Mouse (Mus musculus) induced T-regulatory cell, adult 2 months (primary cell): ENCODE results near the gene Ttc23l.
A peak's percentile ranks its signal among the peaks of the same experiment; 100 is the strongest.
"Not testable (repeated sequence)": the region's sequence is repeated elsewhere in the genome, so short reads cannot be mapped to it uniquely, and the experiment has no call there.

ENCODE experiments used
- DNase-seq: peaks from one replicate; pipeline ENCODE4 v3.0.0-alpha.2; 2012; ENCODE audit warnings: low read depth

Ttc23l gene

DNA sequence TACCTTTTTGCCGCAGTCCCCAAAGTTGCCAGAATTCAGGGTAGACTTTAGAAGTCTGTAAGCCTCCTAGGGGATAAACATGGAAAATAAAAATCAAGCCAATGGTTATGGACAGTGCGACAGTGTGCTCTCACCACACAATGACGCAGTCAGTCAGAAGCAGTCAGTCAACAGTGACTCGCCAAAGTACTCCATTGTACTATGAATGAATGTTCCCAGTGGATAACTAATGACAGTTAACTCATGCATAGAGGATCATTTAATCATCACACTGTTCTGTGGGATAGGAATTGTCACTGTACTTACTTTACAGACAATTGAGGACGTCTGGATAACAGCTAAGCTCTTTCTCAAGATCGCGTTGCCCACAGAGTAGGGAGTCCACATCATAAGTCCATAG, 43.3 kb downstream of the Ttc23l start:
- DNase-seq = no peak

- no peak for DNase-seq
Measured at GRCm38 (mm10) chr15:10506099-10506498, 52.4 kb downstream of the Ttc23l start.

DNA sequence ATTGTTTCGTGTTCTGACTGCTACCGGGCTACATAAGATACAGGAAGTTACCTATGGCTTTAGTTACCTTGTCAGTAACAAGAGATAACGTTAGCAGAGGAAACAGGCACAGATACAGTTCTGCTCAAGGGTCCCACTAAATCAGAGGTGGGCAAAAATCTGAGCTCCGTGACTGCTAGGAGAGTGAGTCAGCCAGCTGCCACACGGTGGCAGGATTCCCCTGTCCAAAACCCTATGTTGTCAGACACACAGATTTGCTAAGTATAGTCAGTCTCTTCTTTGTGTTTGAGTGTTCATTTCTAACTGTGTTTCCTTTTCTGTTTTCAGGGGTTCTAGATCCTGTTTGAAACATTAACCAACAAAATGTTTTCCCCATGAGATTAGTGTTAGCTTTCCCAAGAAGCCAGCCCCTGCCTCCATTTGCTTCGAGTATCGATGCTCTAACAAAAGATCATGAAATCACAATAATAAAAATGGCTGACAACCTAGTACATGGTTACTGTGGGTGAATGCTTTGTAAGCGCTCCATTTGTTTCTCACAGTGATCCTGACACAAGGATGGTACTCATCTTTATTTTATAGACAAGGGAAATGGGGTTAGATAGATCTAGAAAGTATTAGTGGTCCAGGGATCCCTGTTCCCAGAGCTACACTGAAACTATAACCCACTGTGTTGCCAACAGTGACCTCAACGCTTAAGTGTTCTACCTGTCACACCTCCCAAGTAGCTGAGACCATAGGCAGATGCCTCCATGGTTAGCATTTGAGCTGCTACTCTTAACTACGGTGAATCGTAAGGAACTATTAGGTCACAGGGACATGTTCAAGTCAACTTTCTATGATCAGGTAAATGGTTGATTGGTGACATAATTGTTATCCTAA, 57.4 kb downstream of the Ttc23l start:
- DNase-seq = peak; percentile 30

GRCm38 (mm10) chr15:10500035-10500434, 58.4 kb downstream of the Ttc23l start:
- no peak for DNase-seq

GRCm38 (mm10) chr15:10499593-10499992, 58.9 kb downstream of the Ttc23l start:
- no peak for DNase-seq

DNA sequence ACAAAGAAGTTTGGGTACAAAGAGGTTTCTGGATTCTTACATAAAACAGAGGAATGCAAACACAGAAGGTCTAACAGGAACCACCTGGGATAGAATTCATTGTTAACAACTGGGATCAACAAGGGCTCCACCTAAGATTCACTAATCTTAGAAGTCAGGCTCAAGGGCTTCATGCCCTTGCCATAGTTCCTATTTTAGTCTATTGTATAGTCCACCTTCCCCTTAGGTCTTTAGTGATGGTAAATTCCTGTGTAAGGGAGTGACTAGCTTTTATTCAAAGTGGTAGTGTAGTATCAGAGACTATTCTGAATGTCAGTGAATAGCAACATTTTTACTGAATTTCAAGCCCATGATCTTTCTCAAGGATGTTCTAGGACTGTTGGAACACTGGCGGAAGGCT, 61.8 kb downstream of the Ttc23l start:
- DNase-seq = not testable (repeated sequence)

DNA sequence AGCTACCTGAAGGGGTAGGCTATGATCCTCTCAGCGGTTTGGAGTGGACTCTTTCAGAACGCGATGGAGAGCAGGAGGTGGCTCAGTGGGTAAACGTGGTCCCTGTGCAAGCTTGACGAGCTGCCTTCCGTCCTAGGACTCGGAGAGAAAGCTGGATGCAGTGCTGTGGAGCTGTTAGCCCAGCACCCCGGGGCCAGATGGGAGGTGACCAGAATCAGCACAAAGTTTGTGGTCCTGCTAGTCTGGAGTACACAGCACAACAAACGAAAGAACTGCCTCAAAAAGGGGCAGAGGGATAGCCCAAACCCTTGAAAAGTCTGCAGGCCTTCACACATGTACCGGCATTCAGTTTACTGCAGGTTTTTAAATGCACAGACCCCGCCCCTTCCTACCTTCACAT, 62.5 kb downstream of the Ttc23l start:
- DNase-seq = no peak

- DNase-seq = no peak
Measured at GRCm38 (mm10) chr15:10490101-10490500, 68.4 kb downstream of the Ttc23l start.

DNA sequence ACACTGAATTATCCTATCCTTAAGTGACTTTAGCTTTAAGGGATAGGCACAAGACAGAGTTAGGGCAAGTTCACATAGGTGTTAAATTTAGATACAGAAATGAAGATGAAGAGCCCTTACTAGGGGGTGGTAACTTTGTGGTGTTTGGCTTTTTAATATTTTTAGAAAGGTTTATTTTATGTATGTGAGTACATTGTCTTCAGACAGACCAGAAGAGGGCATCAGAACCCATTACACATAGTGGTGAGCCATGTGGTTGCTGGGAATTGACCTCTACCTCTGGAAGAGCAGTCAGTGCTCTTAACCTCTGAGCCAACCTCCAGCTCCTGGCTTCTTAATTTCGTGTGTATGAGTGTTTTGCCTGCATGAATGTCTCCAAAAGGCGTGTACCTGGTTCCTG, 71.2 kb downstream of the Ttc23l start:
- peak; percentile 26 for DNase-seq

DNA sequence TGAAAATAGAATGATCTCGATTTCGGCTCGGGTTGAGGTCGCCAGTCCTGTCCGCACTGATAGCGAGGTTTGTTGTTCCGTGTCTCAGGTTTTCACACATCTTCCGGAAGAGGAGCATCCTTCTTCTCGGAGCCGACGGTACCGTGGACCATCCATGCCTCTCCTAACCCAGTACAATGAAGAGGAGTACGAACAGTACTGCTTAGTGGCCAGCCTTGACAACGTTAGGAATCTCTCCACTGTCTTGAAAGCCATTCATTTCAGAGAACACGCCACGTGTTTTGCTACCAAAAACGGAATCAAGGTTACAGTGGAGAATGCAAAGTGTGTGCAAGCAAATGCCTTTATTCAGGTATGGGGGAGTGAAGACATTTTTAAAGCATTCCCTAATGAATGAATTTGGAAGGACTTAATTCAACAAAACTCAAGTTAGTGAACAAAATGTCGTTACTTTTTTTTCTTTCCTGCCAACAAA, 72.1 kb downstream of the Ttc23l start:
- DNase-seq = no peak

DNA sequence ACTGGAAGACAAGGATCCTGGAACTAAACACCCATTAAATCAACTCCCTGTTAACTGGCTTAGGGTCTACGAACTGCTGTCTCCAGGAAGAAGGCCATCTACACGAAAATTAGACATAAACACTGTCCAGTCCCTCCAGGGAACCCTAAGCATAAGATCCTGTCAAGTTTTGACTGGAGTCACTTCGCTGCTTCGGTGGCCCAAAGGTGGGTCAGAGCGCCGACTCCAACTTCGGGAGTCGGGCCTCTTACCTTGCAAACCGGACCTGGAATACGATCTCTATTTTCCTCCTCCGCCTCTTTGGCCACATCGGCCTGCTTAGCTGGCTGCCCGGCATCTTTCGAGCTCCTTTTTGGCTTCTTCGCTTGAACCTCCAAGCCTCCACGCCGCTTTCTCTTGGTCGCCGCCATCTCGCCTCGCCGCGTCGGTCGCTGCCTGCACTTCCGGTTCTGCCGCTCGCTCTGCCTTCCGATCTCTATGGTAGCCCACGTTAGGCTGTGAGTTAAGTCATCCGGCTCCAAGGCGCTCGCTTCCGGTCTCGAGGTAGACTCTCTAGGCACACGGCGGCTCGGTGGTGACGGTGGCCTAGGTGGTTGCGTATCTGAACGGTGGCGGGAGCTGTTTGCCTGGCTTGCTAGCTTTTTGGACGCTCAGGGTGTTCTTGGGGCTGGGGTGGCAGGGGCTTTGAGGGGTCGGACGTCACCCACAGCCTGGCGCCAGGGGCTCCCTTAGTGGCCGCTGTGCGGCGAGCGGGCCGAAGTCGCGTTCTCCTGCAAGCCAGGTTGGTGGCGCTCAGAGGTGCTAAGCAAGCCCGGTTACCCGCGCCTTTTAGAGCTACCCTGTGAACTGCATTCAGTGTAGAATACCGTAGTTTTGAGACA, 72.7 kb downstream of the Ttc23l start, which contains the start of the genes Brix1 and Rad1:
Gene Brix1, minus strand, starts transcription at position 464 of the 881 bp plus-strand sequence.
Gene Rad1, plus strand, starts transcription at position 535 of the 881 bp plus-strand sequence.
- DNase-seq = peak; percentile 97

DNA sequence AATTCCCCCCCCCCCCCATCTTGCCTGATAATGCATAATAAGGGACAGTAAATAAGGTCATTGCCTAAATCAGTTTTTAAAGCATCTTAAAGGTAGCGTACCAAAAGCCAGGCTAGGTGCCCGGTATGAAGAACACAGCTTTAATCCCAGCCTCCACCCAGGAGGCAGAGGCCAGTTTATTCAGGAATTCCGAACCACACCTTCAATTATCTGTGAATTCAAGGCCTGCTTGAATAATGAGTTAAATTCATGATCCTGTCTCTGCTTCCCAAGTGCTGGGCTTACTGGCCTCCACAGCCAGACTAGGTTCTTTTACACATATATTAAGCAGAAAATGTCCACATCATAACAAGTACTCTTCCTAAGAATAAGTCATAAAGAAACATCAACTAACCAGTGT, 87.5 kb downstream of the Ttc23l start:
- peak; percentile 21 for DNase-seq

- DNase-seq = peak; percentile 90
Measured at GRCm38 (mm10) chr15:10470151-10470831, 88.2 kb downstream of the Ttc23l start, which contains the start of gene Dnajc21. Gene Dnajc21, minus strand, starts transcription at chr15:10470516.

DNA sequence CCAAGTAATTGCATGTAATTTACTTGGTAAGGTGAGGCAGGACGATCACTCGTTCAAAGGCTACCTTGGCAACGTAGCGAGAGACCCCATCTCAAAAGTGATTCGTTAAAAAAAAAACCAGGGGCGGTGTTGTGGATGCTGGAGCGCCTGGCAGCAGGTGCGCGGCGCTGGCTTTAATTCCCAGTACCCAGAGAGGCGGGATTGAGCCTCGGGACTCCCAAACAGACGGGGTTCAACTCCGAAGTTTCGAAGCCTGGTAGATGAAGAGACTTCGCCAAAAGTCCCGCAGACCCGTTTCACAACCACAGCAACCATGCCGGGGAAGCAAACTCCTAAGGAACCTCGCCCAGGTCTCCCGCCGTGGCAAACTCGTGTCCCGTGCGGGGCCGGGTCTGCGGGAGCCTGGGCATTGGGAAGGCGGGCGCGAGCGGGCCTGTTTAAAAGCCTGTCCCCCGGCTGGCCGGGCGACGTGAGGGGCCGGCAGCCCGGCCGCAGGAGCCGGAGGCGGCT, 88.8 kb downstream of the Ttc23l start:
- peak; percentile 52 for DNase-seq

DNA sequence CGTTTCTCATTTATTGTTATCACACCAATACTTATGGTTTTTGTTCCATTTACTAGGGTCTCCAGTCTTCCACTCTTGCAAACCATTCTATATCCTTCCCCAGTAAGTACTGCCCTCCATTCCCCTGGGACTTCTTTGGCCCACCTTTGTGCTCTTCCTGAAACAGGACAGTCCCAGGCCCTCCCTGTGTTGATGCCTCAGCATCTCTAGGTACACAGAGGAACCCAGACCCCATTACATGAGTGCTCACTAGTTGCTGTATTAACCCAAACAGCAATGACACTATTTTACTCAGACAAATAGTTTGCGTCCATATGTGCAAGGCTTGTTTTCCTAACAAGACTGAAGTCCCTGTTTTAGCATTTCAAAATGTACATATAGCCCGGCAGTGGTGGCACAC, 89.7 kb downstream of the Ttc23l start:
- DNase-seq = peak; percentile 20

DNA sequence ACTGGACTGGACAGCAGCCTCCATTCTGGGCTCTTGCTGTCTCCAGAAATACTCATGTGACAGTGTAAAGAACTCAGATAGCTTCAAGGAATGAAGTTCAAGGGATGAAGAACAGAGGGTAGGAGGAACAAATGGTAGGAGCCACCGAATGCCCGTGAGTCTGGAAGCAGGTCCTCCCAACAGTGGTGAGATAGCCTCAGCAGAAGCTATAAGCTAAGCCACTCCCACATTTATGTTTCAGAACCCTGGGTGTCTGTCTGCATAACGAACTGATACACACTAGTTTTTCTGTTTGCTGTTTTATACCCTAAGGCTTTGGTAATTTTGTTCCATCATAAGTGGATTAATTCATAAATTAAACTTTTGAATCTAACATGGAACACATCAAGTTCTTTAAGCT, 93.8 kb downstream of the Ttc23l start:
- no peak for DNase-seq

DNA sequence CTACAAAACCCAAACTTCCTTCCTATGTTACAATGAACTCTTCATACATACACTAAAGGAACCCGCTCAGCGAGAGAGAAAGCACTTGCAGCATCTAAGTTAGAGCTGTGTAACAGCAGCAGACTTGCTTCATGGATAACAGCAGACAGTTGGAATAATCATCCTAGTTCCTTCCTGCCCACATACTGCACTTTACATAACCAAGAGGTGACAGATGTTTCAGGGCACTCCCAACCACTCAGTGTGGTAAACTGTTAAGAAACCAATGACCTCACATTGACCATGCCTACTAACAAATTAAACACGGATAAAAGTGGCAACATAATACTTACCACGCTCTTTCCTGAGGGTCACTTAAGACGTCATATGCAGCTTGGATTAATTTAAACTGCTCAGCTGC, 94.9 kb downstream of the Ttc23l start:
- no peak for DNase-seq

- no peak for DNase-seq
Measured at GRCm38 (mm10) chr15:10460986-10461385, 97.5 kb downstream of the Ttc23l start.
